Mouse (Mus musculus) C2C12 (cell line): ENCODE data around the gene Hist2h2ab. TPM values are rescaled to one million over a fixed set of nuclear protein-coding genes. Genes with fewer than 3 reads are reported as not detected.

ENCODE experiments used
- H3K27me3 ChIP-seq: one replicate; pipeline ENCODE4 v1.6.1; 2011; ENCODE audit not compliant: control insufficient read depth, insufficient read depth, insufficient read length
- H3K36me3 ChIP-seq: one replicate; pipeline ENCODE4 v1.6.1; 2011; ENCODE audit not compliant: control insufficient read depth, insufficient read depth
- H3K4me3 ChIP-seq: one replicate; pipeline ENCODE4 v1.5.1; 2011; ENCODE audit warnings: mild to moderate bottlenecking, control low read depth; ENCODE audit not compliant: poor library complexity, insufficient read depth, severe bottlenecking
- H3K79me2 ChIP-seq: one replicate; pipeline ENCODE4 v1.6.1; 2011; ENCODE audit not compliant: control insufficient read depth, insufficient read depth
- H3K79me3 ChIP-seq: one replicate; pipeline ENCODE4 v1.6.1; 2011; ENCODE audit warnings: low read depth, control low read depth
- H3ac ChIP-seq: one replicate; pipeline ENCODE3; 2011; ENCODE audit warnings: low read depth; ENCODE audit not compliant: control insufficient read depth, insufficient read length
- CEBPB ChIP-seq: IDR thresholded peaks from one replicate; pipeline ENCODE4 v1.6.1; 2011; ENCODE audit warnings: low read depth, mild to moderate bottlenecking, control low read depth, moderate library complexity
- CTCF ChIP-seq: IDR thresholded peaks from one replicate; pipeline ENCODE4 v1.5.1; 2011; ENCODE audit not compliant: control insufficient read depth, insufficient read depth, insufficient read length
- FOSL1 ChIP-seq: IDR thresholded peaks from one replicate; pipeline ENCODE4 v1.8.0; 2011; ENCODE audit warnings: mild to moderate bottlenecking, low read length; ENCODE audit not compliant: poor library complexity, insufficient read depth, severe bottlenecking
- MAX ChIP-seq: IDR thresholded peaks from one replicate; pipeline ENCODE4 v1.6.1; 2011; ENCODE audit warnings: mild to moderate bottlenecking, control low read depth
- MYOD1 ChIP-seq: IDR thresholded peaks from one replicate; pipeline ENCODE4 v1.6.1; 2011; ENCODE audit warnings: low read depth; ENCODE audit not compliant: control insufficient read depth, insufficient read length
- MYOG ChIP-seq: IDR thresholded peaks from one replicate; pipeline ENCODE4 v1.6.1; 2011; ENCODE audit not compliant: control insufficient read depth, insufficient read length; ENCODE audit errors: extremely low read depth
- USF1 ChIP-seq: IDR thresholded peaks from one replicate; pipeline ENCODE4 v1.6.1; 2011; ENCODE audit warnings: low read depth, mild to moderate bottlenecking, control low read depth, moderate library complexity
- polyA plus RNA-seq: library from polyadenylated mRNA; unstranded; fragments of >200 nt; fragmentation: generic; extraction: Trizol; gene quantifications from one replicate; pipeline ENCODE4 v1.2.1, GENCODE M21; 2012; ENCODE audit warnings: missing spikeins

Gene Hist2h2ab
- polyA plus RNA-seq, 1 experiment: 0.18 TPM

DNA sequence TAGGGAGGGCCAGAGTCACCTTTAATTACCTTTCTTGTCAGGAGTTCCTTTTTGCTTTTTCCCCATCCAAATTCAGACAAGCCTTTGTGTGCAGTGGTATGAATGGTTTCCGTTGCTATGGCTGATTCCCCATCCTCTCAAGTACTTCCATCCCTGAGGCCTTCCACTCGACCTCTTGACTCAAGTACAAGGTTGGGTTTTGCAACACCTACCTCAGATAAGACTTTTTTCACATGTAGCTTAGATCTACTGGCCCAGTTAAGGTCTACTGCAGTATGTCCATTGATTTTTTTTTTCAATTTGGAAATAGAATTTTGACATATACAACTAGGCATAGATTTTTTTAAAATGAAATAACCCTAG lies 12.1 kb downstream of the Hist2h2ab start:
- Histone ChIP-seq H3ac (no peak overlapping the region), H3K27me3 (no peaks in the 10 kb centered on the region), H3K79me3 (no peaks in the 10 kb centered on the region), H3K4me3 (no peak overlapping the region), H3K36me3 (no peaks in the 10 kb centered on the region), H3K79me2 (no peaks in the 10 kb centered on the region)
- TF ChIP-seq CTCF (no peak), FOSL1 (no peak), MYOD1 (no peak), MAX (no peak), USF1 (no peak), CEBPB (no peak), MYOG (no peak)

- H3K4me3 ChIP-seq: no peak overlapping the region
- H3K36me3 ChIP-seq: no peaks in the 10 kb centered on the region
- TF ChIP-seq CTCF: no peak
- TF ChIP-seq CEBPB: no peak
- TF ChIP-seq MAX: no peak
- TF ChIP-seq USF1: no peak
- no peak for TF ChIP-seq FOSL1
- TF ChIP-seq MYOD1: no peak
- no peak for TF ChIP-seq MYOG
- H3K27me3 ChIP-seq: no peaks in the 10 kb centered on the region
- H3K79me2 ChIP-seq: no peaks in the 10 kb centered on the region
- H3ac ChIP-seq: no peak overlapping the region
- no peaks in the 10 kb centered on the region for H3K79me3 ChIP-seq
These were observed 15.2 kb downstream of the Hist2h2ab start for GRCm38 (mm10) chr3:96234914-96235313.

DNA sequence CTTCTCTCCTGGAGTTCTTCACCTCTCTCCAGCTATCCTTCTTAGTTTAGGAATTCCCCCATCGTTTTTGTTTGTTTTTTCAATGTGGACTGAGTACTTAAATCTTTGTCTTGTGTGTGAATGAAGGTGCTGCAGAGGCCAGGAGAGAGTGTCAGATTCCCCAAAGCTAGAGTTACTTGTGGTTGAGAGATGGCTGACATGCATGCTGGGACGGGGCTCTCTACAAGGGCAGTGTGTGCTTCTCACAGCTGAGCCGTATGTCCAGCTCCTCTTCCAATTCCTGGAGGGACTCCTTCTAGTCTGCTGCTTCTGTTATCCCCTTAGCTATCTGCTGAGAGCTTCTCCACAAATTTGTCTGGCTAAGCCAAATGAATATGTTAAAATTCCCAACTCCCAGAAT lies 16.2 kb downstream of the Hist2h2ab start:
- Histone ChIP-seq H3K27me3 (no peaks in the 10 kb centered on the region), H3ac (no peak overlapping the region), H3K79me2 (no peaks in the 10 kb centered on the region), H3K79me3 (no peaks in the 10 kb centered on the region), H3K36me3 (no peaks in the 10 kb centered on the region), H3K4me3 (no peak overlapping the region)
- TF ChIP-seq FOSL1: no peak
- TF ChIP-seq CEBPB: no peak
- no peak for TF ChIP-seq CTCF
- TF ChIP-seq MAX: no peak
- no peak for TF ChIP-seq MYOD1
- no peak for TF ChIP-seq USF1
- TF ChIP-seq MYOG: no peak

GRCm38 (mm10) chr3:96236834-96237334 lies 17.2 kb downstream of the Hist2h2ab start:
- H3K36me3 ChIP-seq: no peaks in the 10 kb centered on the region
- TF ChIP-seq MYOG (no peak), FOSL1 (no peak), CEBPB (no peak), USF1 (no peak), CTCF (no peak), MYOD1 (no peak), MAX (no peak)
- H3K79me3 ChIP-seq: no peaks in the 10 kb centered on the region
- no peaks in the 10 kb centered on the region for H3K27me3 ChIP-seq
- H3K4me3 ChIP-seq: peak overlapping the region; percentile 7
- no peaks in the 10 kb centered on the region for H3K79me2 ChIP-seq
- peak overlapping the region; percentile 68 for H3ac ChIP-seq

GRCm38 (mm10) chr3:96237335-96237903 lies 17.8 kb downstream of the Hist2h2ab start:
- Histone ChIP-seq H3K4me3 (peak overlapping the region; percentile 42), H3K79me2 (no peaks in the 10 kb centered on the region), H3K79me3 (no peaks in the 10 kb centered on the region), H3K36me3 (no peaks in the 10 kb centered on the region), H3K27me3 (no peaks in the 10 kb centered on the region), H3ac (peak overlapping the region; percentile 68)
- TF ChIP-seq MYOD1 (no peak), CEBPB (no peak), MAX (no peak), MYOG (no peak), USF1 (no peak), FOSL1 (no peak), CTCF (no peak)
